Mouse (Mus musculus): ENCODE measurements around the gene Aldh3b3.

- peak; percentile 87 for TF ChIP-seq POLR2A (IDR thresholded peaks at IDR 0.05; ENCODE audit: low read depth, low read length)
- peak; percentile 100 for TF ChIP-seq HCFC1 (IDR thresholded peaks at IDR 0.05; ENCODE audit: low read depth, low read length)
- no peak for TF ChIP-seq PAX5 (IDR thresholded peaks at IDR 0.05; ENCODE audit: low read length)
- TF ChIP-seq CTCF (conservative IDR thresholded peaks at IDR 0.05 in 1 of 2, IDR thresholded peaks at IDR 0.05 in 1 of 2; ENCODE audit: low read depth in 2 of 2, low read length in 2 of 2): peak; percentile 40 to 92
- TF ChIP-seq MXI1 (IDR thresholded peaks at IDR 0.05; ENCODE audit: low read depth, low read length): peak; percentile 97
- peak; percentile 87; the same call in 1 of the 2 replicates for TF ChIP-seq GABPA (IDR thresholded peaks at IDR 0.05; ENCODE audit: insufficient replicate concordance, low read depth, low read length)
- TF ChIP-seq TCF12 (IDR thresholded peaks at IDR 0.05; ENCODE audit: low read depth, low read length): peak; percentile 86
- TF ChIP-seq ZNF384 (IDR thresholded peaks at IDR 0.05; ENCODE audit: low read depth, low read length): no peak
- TF ChIP-seq BHLHE40 (IDR thresholded peaks at IDR 0.05; ENCODE audit: low read depth, low read length): peak; percentile 79
- peak; percentile 96 for TF ChIP-seq KAT2A (IDR thresholded peaks at IDR 0.05; ENCODE audit: insufficient replicate concordance, low read length)
- TF ChIP-seq EP300 (IDR thresholded peaks at IDR 0.05; ENCODE audit: low read length): no peak
- TF ChIP-seq POLR2AphosphoS2 (IDR thresholded peaks at IDR 0.05; ENCODE audit: low read depth, low read length): peak; percentile 59; the same call in 1 of the 2 replicates
- peak; percentile 68 for TF ChIP-seq IRF4 (IDR thresholded peaks at IDR 0.05; ENCODE audit: low read depth, low read length)
- TF ChIP-seq ETS1 (conservative IDR thresholded peaks at IDR 0.05; ENCODE audit: low read depth, low read length): no peak; the same call in 1 of the 2 replicates
These were observed 54.1 kb downstream of the Aldh3b3 start, which contains the start of gene Ndufv1 for GRCm38 (mm10) chr19:4012432-4013022.
